Mouse (Mus musculus): ENCODE data around the gene Prkag3.

Gene Prkag3

GRCm38 (mm10) chr1:74713099-74713858, 35.7 kb downstream of the Prkag3 start, which contains the start of gene Cyp27a1:
Gene Cyp27a1 (plus strand): TSS chr1:74713574.
- DNase-seq (ENCODE audit: low read depth, low spot score) = peak; percentile 58

GRCm38 (mm10) chr1:74712461-74713098, 36.4 kb downstream of the Prkag3 start:
- no peak for DNase-seq (ENCODE audit: low read depth, low spot score)

- no peak for DNase-seq (ENCODE audit: low read depth, low spot score)
Measured at GRCm38 (mm10) chr1:74712046-74712445, 37.0 kb downstream of the Prkag3 start.

- peak; percentile 69 for DNase-seq (ENCODE audit: low read depth, low spot score)
Measured at GRCm38 (mm10) chr1:74709566-74709965, 39.5 kb downstream of the Prkag3 start.

GRCm38 (mm10) chr1:74705016-74705415, 44.0 kb downstream of the Prkag3 start:
- DNase-seq (ENCODE audit: low read depth, low spot score) = no peak

GRCm38 (mm10) chr1:74704156-74704555, 44.9 kb downstream of the Prkag3 start:
- no peak for DNase-seq (ENCODE audit: low read depth, low spot score)

GRCm38 (mm10) chr1:74702142-74702553, 46.9 kb downstream of the Prkag3 start:
- DNase-seq (ENCODE audit: low read depth, low spot score) = no peak

GRCm38 (mm10) chr1:74698791-74699190, 50.2 kb downstream of the Prkag3 start:
- DNase-seq (ENCODE audit: low read depth, low spot score) = no peak

GRCm38 (mm10) chr1:74698353-74698752, 50.7 kb downstream of the Prkag3 start:
- DNase-seq (ENCODE audit: low read depth, low spot score) = no peak

GRCm38 (mm10) chr1:74697416-74697815, 51.6 kb downstream of the Prkag3 start:
- no peak for DNase-seq (ENCODE audit: low read depth, low spot score)

GRCm38 (mm10) chr1:74695836-74696235, 53.2 kb downstream of the Prkag3 start:
- DNase-seq (ENCODE audit: low read depth, low spot score) = no peak

GRCm38 (mm10) chr1:74693891-74694583, 55.0 kb downstream of the Prkag3 start:
- no peak for DNase-seq (ENCODE audit: low read depth, low spot score)
